Mouse (Mus musculus): ENCODE measurements around the gene Srp9. TPM values are rescaled to one million over a fixed set of nuclear protein-coding genes. Genes with fewer than 3 reads are reported as not detected.

Srp9 gene
- total and polyA plus RNA-seq, 3 experiments, result 29.4 to 47.6 (median 40.5) TPM

DNA sequence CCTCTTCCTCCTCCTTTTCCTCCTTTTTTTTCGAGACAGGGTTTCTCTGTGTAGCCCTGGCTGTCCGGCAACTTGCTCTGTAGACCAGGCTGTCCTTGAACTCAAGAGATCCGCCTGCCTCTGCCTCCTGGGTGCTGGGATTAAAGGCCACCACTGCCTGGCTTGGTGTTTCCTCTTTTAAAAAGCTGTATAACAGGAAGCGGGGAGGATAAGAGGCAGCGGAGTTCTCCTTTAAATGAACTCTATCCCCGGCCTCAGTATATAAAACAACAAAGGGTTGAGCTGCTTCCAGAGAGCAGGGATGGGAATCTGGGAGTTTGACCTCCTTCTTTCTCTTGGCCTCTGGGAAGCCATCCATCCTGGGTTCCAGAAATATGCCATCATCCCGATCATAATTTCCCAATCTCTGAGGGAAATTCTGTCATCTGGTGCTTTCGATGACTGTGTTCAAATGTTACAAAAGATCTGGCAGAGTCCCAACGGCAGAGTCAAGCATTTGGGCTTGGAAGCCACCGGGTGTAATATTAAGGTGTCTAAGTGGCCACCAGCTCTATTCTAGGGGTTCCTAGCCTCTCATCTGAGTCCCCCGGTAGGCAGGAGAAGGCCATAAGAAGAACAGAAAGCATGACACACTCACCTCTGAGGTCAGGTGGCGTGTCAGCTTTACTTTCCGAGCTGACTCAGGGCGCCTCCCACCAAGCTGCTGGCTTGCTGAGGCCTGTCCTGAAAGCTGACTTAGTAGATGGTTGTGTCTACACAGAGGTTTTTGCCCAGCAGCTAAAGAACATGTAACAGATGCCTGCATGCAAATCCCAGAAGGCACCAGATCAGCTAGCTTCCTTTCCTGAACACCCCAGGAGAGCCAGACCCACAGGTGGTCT, 36.5 kb upstream of the Srp9 start:
- intact Hi-C loops (cut with DNase I), result loop anchor here (5.0 kb wide), 1 partner anchor 66 kb away; no protein-coding TSS in a partner anchor
- peak in 1 of 2 experiments; percentile 50 for DNase-seq
- peaks cover 22% of the 10 kb centered on the region for H3K4me1 ChIP-seq (ENCODE audit: control insufficient read depth, insufficient read depth, low read length)

DNA sequence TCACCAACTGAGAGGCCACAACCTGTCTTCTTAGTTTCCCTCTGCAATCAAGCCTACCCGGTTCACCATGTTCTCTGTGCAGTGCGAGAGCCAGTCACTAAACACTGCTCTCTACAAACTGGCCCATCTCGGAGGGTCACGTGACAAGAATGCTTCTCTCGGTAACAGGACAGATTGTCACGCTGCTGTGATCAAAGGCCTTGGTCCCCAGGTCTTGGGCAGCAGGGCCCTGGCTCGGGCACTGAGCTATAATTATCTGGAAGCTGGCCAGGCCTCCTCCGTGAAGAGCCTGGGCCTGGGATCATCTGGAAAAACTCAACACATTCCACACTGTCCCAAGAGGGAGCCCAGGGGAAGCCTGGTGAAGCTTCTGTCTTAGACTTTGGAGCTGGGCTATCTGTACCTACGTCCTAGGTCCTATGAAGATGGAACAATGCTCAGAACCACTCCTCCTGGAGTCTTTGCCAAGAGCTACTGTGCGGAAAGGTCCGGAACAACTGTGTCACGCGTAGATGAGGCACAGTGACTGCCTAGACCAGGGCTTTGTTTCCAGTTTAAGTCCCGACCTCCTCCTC, 35.6 kb upstream of the Srp9 start:
- no peaks in the 10 kb centered on the region for H3K79me2 ChIP-seq (replicated peaks; ENCODE audit: control insufficient read depth, insufficient read depth, low read length)
- no peak overlapping the region for H3K9ac ChIP-seq (ENCODE audit: low read depth, low read length)
- H3K27me3 ChIP-seq (ENCODE audit: control insufficient read depth, insufficient read depth, low read length), result no peaks in the 10 kb centered on the region
- no peaks in the 10 kb centered on the region for H3K36me3 ChIP-seq (ENCODE audit: control insufficient read depth, insufficient read depth, low read length)
- peak overlapping the region; percentile 75 for H3K27ac ChIP-seq
- H3K4me3 ChIP-seq, result no peak overlapping the region
- no peak for TF ChIP-seq CTCF (IDR thresholded peaks at IDR 0.05)
- TF ChIP-seq EP300 (IDR thresholded peaks at IDR 0.05; ENCODE audit: insufficient read depth, low read depth, low read length), result peak; percentile 46; the same call in 1 of the 2 replicates
- no peak for TF ChIP-seq POLR2A (IDR thresholded peaks at IDR 0.05; ENCODE audit: insufficient read depth, low read depth, low read length)
- H3K4me1 ChIP-seq (ENCODE audit: control insufficient read depth, insufficient read depth, low read length), result peaks cover 22% of the 10 kb centered on the region
- DNase-seq, result peak; percentile 57 to 59
- 39% methylated on average over 14 of the region's 14 CpGs for WGBS
- intact Hi-C loops (cut with DNase I), result loop anchor here (5.0 kb wide), 1 partner anchor 67 kb away; no protein-coding TSS in a partner anchor

More for the DNA sequence above, 36.5 kb upstream of the Srp9 start:
- Histone ChIP-seq H3K36me3 (ENCODE audit: control insufficient read depth, insufficient read depth, low read length) (no peaks in the 10 kb centered on the region), H3K4me3 (no peak overlapping the region), H3K27ac (peak overlapping the region; percentile 75; the same call in 1 of the 2 replicates), H3K9ac (ENCODE audit: low read depth, low read length) (no peak overlapping the region), H3K27me3 (ENCODE audit: control insufficient read depth, insufficient read depth, low read length) (no peaks in the 10 kb centered on the region), H3K79me2 (replicated peaks; ENCODE audit: control insufficient read depth, insufficient read depth, low read length) (no peaks in the 10 kb centered on the region)
- 68% methylated on average over 14 of the region's 14 CpGs for WGBS
- TF ChIP-seq CTCF (IDR thresholded peaks at IDR 0.05), result no peak
- no peak for TF ChIP-seq POLR2A (IDR thresholded peaks at IDR 0.05; ENCODE audit: insufficient read depth, low read depth, low read length)
- no peak for TF ChIP-seq EP300 (IDR thresholded peaks at IDR 0.05; ENCODE audit: insufficient read depth, low read depth, low read length)

DNA sequence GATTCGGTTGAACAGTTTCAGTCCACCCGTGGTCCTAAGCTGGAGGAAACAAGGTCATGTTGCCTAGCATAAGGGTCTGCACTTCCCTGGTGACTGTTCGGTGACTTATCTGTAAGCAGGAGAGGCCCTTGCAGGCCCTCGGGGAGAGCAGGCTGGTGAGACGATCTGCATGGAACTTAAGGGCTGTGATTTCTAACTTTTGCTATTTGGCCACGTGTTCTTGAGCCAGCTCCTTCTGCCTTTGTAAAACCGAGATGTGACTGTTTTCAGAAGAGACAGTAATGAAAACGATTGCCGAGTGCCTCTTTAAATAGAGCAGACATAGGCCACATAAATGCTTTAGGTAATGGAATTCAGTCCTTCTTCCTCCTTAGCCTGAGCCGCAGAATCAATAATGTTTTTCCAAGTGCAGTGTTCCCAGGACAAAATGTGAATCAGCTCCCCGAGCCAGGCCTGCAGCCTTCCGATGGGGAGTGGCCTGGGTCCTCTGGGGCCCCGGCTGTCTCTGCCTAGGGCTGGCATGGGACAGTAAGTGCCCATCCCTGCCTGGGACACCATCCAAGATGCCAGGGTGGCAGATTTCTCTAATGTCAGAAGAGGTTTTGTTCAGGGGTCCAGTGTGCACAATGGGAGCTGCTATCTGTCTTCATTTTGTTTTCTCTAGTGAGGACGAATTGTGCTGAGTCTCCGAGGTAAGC, 34.8 kb upstream of the Srp9 start:
- intact Hi-C loops (cut with DNase I), result loop anchor here (5.0 kb wide), 1 partner anchor 67 kb away; no protein-coding TSS in a partner anchor
- peak in 1 of 2 experiments; percentile 46 for DNase-seq
- WGBS, result 31% methylated on average over 15 of the region's 15 CpGs
- H3K4me3 ChIP-seq, result no peak overlapping the region
- H3K27ac ChIP-seq, result peak overlapping the region; percentile 75
- no peak for TF ChIP-seq CTCF (IDR thresholded peaks at IDR 0.05)
- TF ChIP-seq EP300 (IDR thresholded peaks at IDR 0.05; ENCODE audit: insufficient read depth, low read depth, low read length), result no peak
- no peak for TF ChIP-seq POLR2A (IDR thresholded peaks at IDR 0.05; ENCODE audit: insufficient read depth, low read depth, low read length)
- no peaks in the 10 kb centered on the region for H3K79me2 ChIP-seq (replicated peaks; ENCODE audit: control insufficient read depth, insufficient read depth, low read length)
- H3K4me1 ChIP-seq (ENCODE audit: control insufficient read depth, insufficient read depth, low read length), result peaks cover 22% of the 10 kb centered on the region
- 0 out of 2 replicates have a peak overlapping the region, but pooled peaks have one; percentile 1 for H3K9ac ChIP-seq (ENCODE audit: low read depth, low read length)
- no peaks in the 10 kb centered on the region for H3K36me3 ChIP-seq (ENCODE audit: control insufficient read depth, insufficient read depth, low read length)
- no peaks in the 10 kb centered on the region for H3K27me3 ChIP-seq (ENCODE audit: control insufficient read depth, insufficient read depth, low read length)

DNA sequence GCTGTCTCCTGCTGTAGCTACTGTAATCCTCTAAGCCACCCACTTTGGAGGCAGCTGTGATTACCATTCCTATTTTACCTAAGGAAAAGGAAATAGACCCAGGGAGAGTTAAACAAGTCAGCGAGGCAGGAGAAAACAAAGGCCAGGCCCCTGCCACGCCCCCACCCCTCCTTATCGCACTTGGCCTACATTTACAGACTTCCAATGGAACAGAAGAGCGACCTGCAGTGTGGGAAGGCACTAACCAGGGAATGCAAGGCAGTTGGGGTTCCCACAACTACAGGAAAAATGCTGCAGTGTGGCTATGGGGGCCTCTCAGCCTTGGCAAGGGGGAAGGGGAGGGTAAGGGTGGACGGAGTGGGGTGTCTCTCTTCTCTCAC, 34.2 kb upstream of the Srp9 start:
- Histone ChIP-seq H3K36me3 (ENCODE audit: control insufficient read depth, insufficient read depth, low read length) (no peaks in the 10 kb centered on the region), H3K27ac (peak overlapping the region; percentile 75), H3K79me2 (replicated peaks; ENCODE audit: control insufficient read depth, insufficient read depth, low read length) (no peaks in the 10 kb centered on the region), H3K4me1 (ENCODE audit: control insufficient read depth, insufficient read depth, low read length) (peaks cover 22% of the 10 kb centered on the region), H3K27me3 (ENCODE audit: control insufficient read depth, insufficient read depth, low read length) (no peaks in the 10 kb centered on the region), H3K9ac (ENCODE audit: low read depth, low read length) (no peak overlapping the region), H3K4me3 (no peak overlapping the region)
- intact Hi-C loops (cut with DNase I), result no loop called here
- no peak for TF ChIP-seq EP300 (IDR thresholded peaks at IDR 0.05; ENCODE audit: insufficient read depth, low read depth, low read length)
- TF ChIP-seq POLR2A (IDR thresholded peaks at IDR 0.05; ENCODE audit: insufficient read depth, low read depth, low read length), result no peak
- TF ChIP-seq CTCF (IDR thresholded peaks at IDR 0.05), result no peak
- 28% methylated on average over 5 of the region's 5 CpGs for WGBS
- peak in 1 of 2 experiments; percentile 29 for DNase-seq

DNA sequence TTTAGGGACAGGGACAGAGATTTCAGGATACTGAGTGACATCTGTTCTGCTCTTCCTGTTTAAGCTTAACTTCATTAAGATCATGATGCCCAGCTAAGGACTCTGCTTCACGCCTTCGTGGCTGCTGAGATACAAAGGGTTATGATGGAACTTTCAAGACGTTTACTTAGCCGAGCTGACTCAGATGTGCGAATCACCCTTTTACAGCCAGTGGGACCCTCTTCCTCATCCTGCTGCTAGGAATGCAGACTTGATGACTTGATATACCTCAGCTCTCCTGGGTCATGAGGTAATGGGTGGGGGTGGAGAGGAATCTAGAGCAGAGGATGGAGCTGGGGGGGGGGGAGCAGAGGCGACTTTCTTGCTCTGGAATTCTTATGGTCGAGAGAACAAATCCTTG, 33.3 kb upstream of the Srp9 start:
- TF ChIP-seq CTCF (IDR thresholded peaks at IDR 0.05) (no peak), EP300 (IDR thresholded peaks at IDR 0.05; ENCODE audit: insufficient read depth, low read depth, low read length) (no peak), POLR2A (IDR thresholded peaks at IDR 0.05; ENCODE audit: insufficient read depth, low read depth, low read length) (no peak)
- WGBS, result 68% methylated on average over 7 of the region's 7 CpGs
- Histone ChIP-seq H3K27me3 (ENCODE audit: control insufficient read depth, insufficient read depth, low read length) (no peaks in the 10 kb centered on the region), H3K9ac (ENCODE audit: low read depth, low read length) (no peak overlapping the region), H3K36me3 (ENCODE audit: control insufficient read depth, insufficient read depth, low read length) (no peaks in the 10 kb centered on the region), H3K79me2 (replicated peaks; ENCODE audit: control insufficient read depth, insufficient read depth, low read length) (no peaks in the 10 kb centered on the region), H3K27ac (no peak overlapping the region; the same call in 1 of the 2 replicates), H3K4me1 (ENCODE audit: control insufficient read depth, insufficient read depth, low read length) (peaks cover 24% of the 10 kb centered on the region), H3K4me3 (no peak overlapping the region)
- intact Hi-C loops (cut with DNase I), result no loop called here
- DNase-seq, result no peak

Data from heart, adult 2 months (tissue).